Mouse (Mus musculus): ENCODE data around the gene Akr7a5.

Akr7a5 gene

GRCm38 (mm10) chr4:139360761-139361548 lies 50.4 kb downstream of the Akr7a5 start:
- DNase-seq, result no peak

GRCm38 (mm10) chr4:139367336-139367735 lies 56.8 kb downstream of the Akr7a5 start:
- no peak for DNase-seq

Measured in retina, postnatal 1 day (tissue).